Mouse (Mus musculus) kidney, embryonic 16.5 days (tissue): Measurements from ENCODE around the gene Rhox11. TPM values are rescaled to one million over a fixed set of nuclear protein-coding genes. Genes with fewer than 3 reads are reported as not detected.
"Not testable (repeated sequence)": the region's sequence is repeated elsewhere in the genome, so short reads cannot be mapped to it uniquely, and the experiment has no call there.

Experiments used
- ATAC-seq: fragments of 200-750 bp; cut with Nextera tagmentation; 2 replicates; pipeline ENCODE4 v1.8.0; 2017; ENCODE audit warnings: moderate TSS enrichment; ENCODE audit not compliant: low FRiP score, low TSS enrichment
- H3K27ac ChIP-seq: fragments of 300-500 bp; sonication (generic); 2 replicates; pipeline ENCODE4 v1.5.1; 2014; ENCODE audit warnings: low read length
- H3K27me3 ChIP-seq: fragments of 300-500 bp; sonication (generic); 2 replicates; pipeline ENCODE4 v1.6.1; 2014; ENCODE audit warnings: low read length, control low read depth, mixed read lengths; ENCODE audit not compliant: insufficient read depth
- H3K36me3 ChIP-seq: fragments of 300-500 bp; sonication (generic); 2 replicates; pipeline ENCODE4 v1.6.1; 2014; ENCODE audit warnings: low read length, control low read depth, mixed read lengths; ENCODE audit not compliant: insufficient read depth
- H3K4me1 ChIP-seq: fragments of 300-500 bp; sonication (generic); 2 replicates; pipeline ENCODE4 v1.6.1; 2014; ENCODE audit warnings: low read length, control low read depth, mixed read lengths; ENCODE audit not compliant: insufficient read depth
- H3K4me2 ChIP-seq: fragments of 300-500 bp; sonication (generic); replicated peaks from 2 replicates; pipeline ENCODE4 v1.6.1; 2014; ENCODE audit warnings: low read depth, low read length
- H3K4me3 ChIP-seq: fragments of 300-500 bp; sonication (generic); 2 replicates; pipeline ENCODE4 v1.5.1; 2014; ENCODE audit warnings: mild to moderate bottlenecking, low read length
- H3K9ac ChIP-seq: fragments of 300-500 bp; sonication (generic); replicated peaks from 2 replicates; pipeline ENCODE4 v1.6.1; 2014; ENCODE audit warnings: low read length
- H3K9me3 ChIP-seq: fragments of 300-500 bp; sonication (generic); 2 replicates; pipeline ENCODE4 v1.6.1; 2016; ENCODE audit warnings: low read length, control low read depth
- WGBS: fragments of 180-500 bp; shearing (Covaris S2); extraction: QIAGEN DNeasy Blood & Tissue Kit; methylation state at CpG from one replicate; pipeline ENCODE4 v1.1.7; 2014; 5-methylcytosine and 5-hydroxymethylcytosine counted together
- polyA plus RNA-seq: library from polyadenylated mRNA; unstranded; fragments of >200 nt; fragmentation: Nextera tagmentation; extraction: Ambion mirVana; gene quantifications from 2 replicates; pipeline ENCODE4 v1.2.1, GENCODE M21; 2015

The Rhox11 gene
- polyA plus RNA-seq: not detected in 2 replicates

GRCm38 (mm10) chrX:38085041-38085440, at the start of gene Rhox11:
Gene Rhox11, minus strand, starts transcription at chrX:38085141.
- H3K9ac ChIP-seq: no peak within 1 kb of the TSS
- H3K9me3 ChIP-seq: no peaks in the 10 kb centered on the region
- WGBS: 88% methylated on average over 9 of the region's 9 CpGs
- ATAC-seq: no peak
- H3K27me3 ChIP-seq: no peaks in the 10 kb centered on the region
- no peaks in the 10 kb centered on the region for H3K4me1 ChIP-seq
- H3K4me3 ChIP-seq: no peak within 1 kb of the TSS
- H3K4me2 ChIP-seq: no peak within 1 kb of the TSS
- no peak within 1 kb of the TSS for H3K27ac ChIP-seq
- no peaks in the 10 kb centered on the region for H3K36me3 ChIP-seq

DNA sequence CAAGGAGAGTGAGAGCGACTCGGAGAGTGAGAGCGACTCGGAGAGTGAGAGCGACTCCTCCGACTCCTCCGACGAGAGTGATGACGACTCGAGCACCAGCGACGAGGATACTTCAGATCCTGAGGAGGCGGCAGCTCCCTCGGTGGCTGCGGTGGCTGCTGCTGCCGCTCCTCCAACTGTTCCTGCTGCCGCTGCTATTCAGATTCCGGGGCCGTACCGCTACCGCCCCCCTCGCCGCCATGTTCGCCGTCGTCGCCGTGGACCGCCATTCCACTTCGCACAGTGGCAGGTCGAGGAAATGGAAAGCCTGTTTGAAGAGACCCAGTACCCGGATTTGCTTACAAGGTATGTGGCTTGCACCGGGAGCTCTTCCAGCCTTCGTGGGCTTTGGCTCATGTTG, 36.5 kb upstream of the Rhox11 start:
- no peaks in the 10 kb centered on the region for H3K36me3 ChIP-seq
- H3K4me3 ChIP-seq: no peak overlapping the region
- no peaks in the 10 kb centered on the region for H3K27me3 ChIP-seq
- H3K4me1 ChIP-seq: no peaks in the 10 kb centered on the region
- H3K9ac ChIP-seq: no peak overlapping the region
- ATAC-seq: no peak
- H3K27ac ChIP-seq: no peak overlapping the region
- peaks cover 17% of the 10 kb centered on the region; the same call in 1 of the 2 replicates for H3K9me3 ChIP-seq
- 85% methylated on average over 31 of the region's 34 CpGs for WGBS
- no peak overlapping the region for H3K4me2 ChIP-seq

GRCm38 (mm10) chrX:38120982-38121381, 36.0 kb upstream of the Rhox11 start, which contains the start of gene Rhox13:
Gene Rhox13, plus strand, starts transcription at chrX:38121219.
- ATAC-seq: no peak
- no peak within 1 kb of the TSS for H3K9ac ChIP-seq
- H3K9me3 ChIP-seq: peaks cover 17% of the 10 kb centered on the region; the same call in 1 of the 2 replicates
- no peaks in the 10 kb centered on the region for H3K36me3 ChIP-seq
- H3K4me3 ChIP-seq: no peak within 1 kb of the TSS
- H3K27ac ChIP-seq: no peak within 1 kb of the TSS
- H3K27me3 ChIP-seq: no peaks in the 10 kb centered on the region
- no peaks in the 10 kb centered on the region for H3K4me1 ChIP-seq
- 98% methylated on average over 20 of the region's 20 CpGs for WGBS
- H3K4me2 ChIP-seq: no peak within 1 kb of the TSS

- Histone ChIP-seq H3K9ac (no peak within 1 kb of the TSS), H3K27ac (no peak within 1 kb of the TSS), H3K36me3 (no peaks in the 10 kb centered on the region), H3K9me3 (no peaks in the 10 kb centered on the region), H3K4me3 (no peak within 1 kb of the TSS), H3K4me1 (no peaks in the 10 kb centered on the region), H3K4me2 (no peak within 1 kb of the TSS), H3K27me3 (no peaks in the 10 kb centered on the region)
- 76% methylated on average over 4 of the region's 4 CpGs for WGBS
- no peak for ATAC-seq
These were observed 25.9 kb upstream of the Rhox11 start, which contains the start of gene Rhox12 for GRCm38 (mm10) chrX:38110807-38111206. Gene Rhox12, minus strand, starts transcription at chrX:38110907.

DNA sequence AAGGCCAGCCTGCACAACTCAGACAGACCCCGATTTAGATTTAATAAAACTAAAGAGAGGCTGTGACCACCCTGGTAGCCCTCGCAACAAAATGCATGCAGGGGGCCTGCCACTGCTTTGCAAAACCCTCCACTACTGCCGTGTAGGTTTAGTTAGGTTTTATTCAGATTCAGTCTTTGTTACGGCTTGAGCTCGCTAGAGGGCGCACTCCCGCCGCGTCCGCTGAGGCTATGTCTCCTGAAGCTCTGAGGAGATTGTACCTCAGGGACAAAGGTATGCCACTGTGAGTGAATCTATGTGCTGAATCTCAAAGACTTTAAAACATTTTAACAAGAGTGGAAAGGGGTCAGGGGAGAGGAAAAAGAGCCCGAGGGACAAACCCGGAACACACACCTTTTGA, 715 bp downstream of the Rhox11 start:
- Histone ChIP-seq H3K4me2 (no peak overlapping the region), H3K9ac (no peak overlapping the region), H3K36me3 (no peaks in the 10 kb centered on the region), H3K27ac (no peak overlapping the region), H3K4me1 (no peaks in the 10 kb centered on the region), H3K4me3 (no peak overlapping the region), H3K9me3 (no peaks in the 10 kb centered on the region), H3K27me3 (no peaks in the 10 kb centered on the region)
- no peak for ATAC-seq
- 27% methylated on average over 12 of the region's 12 CpGs for WGBS

DNA sequence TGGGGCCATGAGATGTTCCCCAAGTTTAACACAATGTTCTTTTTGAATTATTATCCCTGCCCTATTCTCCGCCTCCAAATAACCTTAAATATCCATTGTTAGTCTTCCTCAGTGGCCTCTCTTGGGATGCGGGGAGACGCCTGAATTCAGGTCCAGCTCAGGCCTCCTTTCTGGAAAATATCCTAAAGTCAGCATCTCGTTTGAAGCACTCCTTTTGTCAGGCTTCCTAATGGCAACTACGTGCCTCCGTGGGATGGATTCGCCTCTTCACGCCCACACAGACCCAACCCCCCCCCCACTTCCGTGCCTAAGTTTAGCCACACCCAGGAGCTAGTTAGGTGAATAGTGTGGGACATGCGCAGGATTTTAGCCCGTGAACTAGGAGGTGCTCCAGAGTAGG, 18.8 kb downstream of the Rhox11 start, which contains the start of gene Rhox10:
TSS of gene Rhox10 (plus strand) at position 301 of the 400 bp plus-strand sequence.
- WGBS: 79% methylated on average over 11 of the region's 11 CpGs
- H3K9ac ChIP-seq: no peak within 1 kb of the TSS
- ATAC-seq: no peak
- H3K4me1 ChIP-seq: no peaks in the 10 kb centered on the region
- H3K27me3 ChIP-seq: no peaks in the 10 kb centered on the region
- no peaks in the 10 kb centered on the region for H3K36me3 ChIP-seq
- H3K4me2 ChIP-seq: no peak within 1 kb of the TSS
- H3K9me3 ChIP-seq: no peaks in the 10 kb centered on the region
- no peak within 1 kb of the TSS for H3K4me3 ChIP-seq
- H3K27ac ChIP-seq: no peak within 1 kb of the TSS

DNA sequence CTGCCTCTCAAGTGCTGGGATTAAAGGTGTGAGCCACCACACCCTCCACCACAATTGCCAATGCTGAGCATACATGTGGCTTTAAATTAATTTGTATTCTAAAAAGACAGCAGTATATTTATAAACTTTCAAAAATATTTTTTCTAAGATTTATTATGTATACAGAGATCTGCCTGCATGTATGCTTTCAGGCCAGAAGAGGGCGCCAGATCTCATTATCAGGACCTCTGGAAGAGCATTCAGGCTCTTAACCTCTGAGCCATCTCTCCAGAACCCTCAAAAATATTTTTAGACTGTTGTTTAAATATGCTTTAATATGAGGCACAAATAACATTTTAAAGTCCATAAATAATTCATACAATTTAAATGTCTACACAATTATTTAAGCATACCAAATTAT, 23.4 kb downstream of the Rhox11 start:
- 0% methylated on average over 1 of the region's 1 CpGs for WGBS
- ATAC-seq: no peak
- H3K9ac ChIP-seq: no peak overlapping the region
- no peaks in the 10 kb centered on the region for H3K36me3 ChIP-seq
- H3K27me3 ChIP-seq: no peaks in the 10 kb centered on the region
- H3K4me1 ChIP-seq: no peaks in the 10 kb centered on the region
- no peaks in the 10 kb centered on the region for H3K9me3 ChIP-seq
- H3K4me2 ChIP-seq: no peak overlapping the region
- H3K4me3 ChIP-seq: no peak overlapping the region
- no peak overlapping the region for H3K27ac ChIP-seq

GRCm38 (mm10) chrX:38043014-38043413, 41.9 kb downstream of the Rhox11 start, which contains the start of gene Btg1-ps2:
Gene Btg1-ps2, minus strand, starts transcription at chrX:38043114.
- H3K9me3 ChIP-seq, H3K9ac ChIP-seq, H3K36me3 ChIP-seq, H3K4me3 ChIP-seq, H3K27me3 ChIP-seq, ATAC-seq, H3K4me1 ChIP-seq, H3K4me2 ChIP-seq, H3K27ac ChIP-seq: not testable (repeated sequence)

GRCm38 (mm10) chrX:38039666-38040065, 45.3 kb downstream of the Rhox11 start:
- 92% methylated on average over 5 of the region's 5 CpGs for WGBS
- H3K4me3 ChIP-seq: no peak overlapping the region
- no peaks in the 10 kb centered on the region for H3K4me1 ChIP-seq
- no peak overlapping the region for H3K9ac ChIP-seq
- H3K9me3 ChIP-seq: no peaks in the 10 kb centered on the region
- H3K4me2 ChIP-seq: no peak overlapping the region
- ATAC-seq: no peak
- H3K27me3 ChIP-seq: no peaks in the 10 kb centered on the region
- no peaks in the 10 kb centered on the region for H3K36me3 ChIP-seq
- H3K27ac ChIP-seq: no peak overlapping the region

- ATAC-seq: no peak
- H3K4me3 ChIP-seq: no peak overlapping the region
- no peak overlapping the region for H3K4me2 ChIP-seq
- no peaks in the 10 kb centered on the region for H3K4me1 ChIP-seq
- H3K9ac ChIP-seq: no peak overlapping the region
- no peaks in the 10 kb centered on the region for H3K9me3 ChIP-seq
- WGBS: 75% methylated on average over 2 of the region's 2 CpGs
- no peaks in the 10 kb centered on the region for H3K27me3 ChIP-seq
- no peak overlapping the region for H3K27ac ChIP-seq
- no peaks in the 10 kb centered on the region for H3K36me3 ChIP-seq
These were observed 51.1 kb downstream of the Rhox11 start for GRCm38 (mm10) chrX:38033841-38034240.
